Mouse (Mus musculus): ENCODE measurements around the gene Rsrp1. TPM values are rescaled to one million over a fixed set of nuclear protein-coding genes. Genes with fewer than 3 reads are reported as not detected.

Gene Rsrp1
- total RNA-seq, 2 experiments from 2014 or later, result 264 to 283 TPM

- peak in 1 of 2 experiments; percentile 76 for DNase-seq (ENCODE audit: extremely low spot score in 1 of 2, low spot score in 1 of 2)
Measured at GRCm38 (mm10) chr4:134956328-134956727, 32.9 kb downstream of the Rsrp1 start.

- DNase-seq (ENCODE audit: extremely low spot score in 1 of 2, low spot score in 1 of 2), result no peak
Measured at GRCm38 (mm10) chr4:134963021-134963776, 39.8 kb downstream of the Rsrp1 start.

GRCm38 (mm10) chr4:134967887-134968604 is 44.7 kb downstream of the Rsrp1 start:
- no peak for DNase-seq (ENCODE audit: extremely low spot score in 1 of 2, low spot score in 1 of 2)

GRCm38 (mm10) chr4:134968605-134968976 is 45.2 kb downstream of the Rsrp1 start:
- no peak for DNase-seq (ENCODE audit: extremely low spot score in 1 of 2, low spot score in 1 of 2)

GRCm38 (mm10) chr4:134975261-134975928 is 52.0 kb downstream of the Rsrp1 start:
- peak in 1 of 2 experiments; percentile 31 for DNase-seq (ENCODE audit: extremely low spot score in 1 of 2, low spot score in 1 of 2)

- no peak for DNase-seq (ENCODE audit: extremely low spot score in 1 of 2, low spot score in 1 of 2)
Measured at GRCm38 (mm10) chr4:134975929-134976308, 52.5 kb downstream of the Rsrp1 start.

Other genes starting within 250 kb of the Rsrp1 start
- gene Man1c1, start 219.3 kb upstream of the Rsrp1 start, total RNA-seq (2021), result 10 to 100 TPM; 20.9 to 22.3 TPM
- gene Ldlrap1, start 155.6 kb upstream of the Rsrp1 start, total RNA-seq (2021), result 1 to 10 TPM; 2.7 to 3.7 TPM
- 10 to 100 TPM; 42.0 to 48.0 TPM for gene Maco1, start 70.2 kb upstream of the Rsrp1 start, total RNA-seq (2021)
- gene Rhd, start 59.1 kb upstream of the Rsrp1 start, total RNA-seq (2021), result not detected
- gene Tmem50a, start 8.6 kb upstream of the Rsrp1 start, total RNA-seq (2021), result 100 to 1,000 TPM; 107 to 122 TPM
- 10 to 100 TPM; 50.7 to 55.3 TPM for gene Syf2, start 7.3 kb downstream of the Rsrp1 start, total RNA-seq (2021)
- not detected for gene Runx3, start 197.1 kb downstream of the Rsrp1 start, total RNA-seq (2021)

Data from layer of hippocampus, postnatal 25 days (tissue).